Mouse (Mus musculus): Measurements from ENCODE around the gene Ptx4.
"Not testable (repeated sequence)": the region's sequence is repeated elsewhere in the genome, so short reads cannot be mapped to it uniquely, and the experiment has no call there.

The Ptx4 gene

DNA sequence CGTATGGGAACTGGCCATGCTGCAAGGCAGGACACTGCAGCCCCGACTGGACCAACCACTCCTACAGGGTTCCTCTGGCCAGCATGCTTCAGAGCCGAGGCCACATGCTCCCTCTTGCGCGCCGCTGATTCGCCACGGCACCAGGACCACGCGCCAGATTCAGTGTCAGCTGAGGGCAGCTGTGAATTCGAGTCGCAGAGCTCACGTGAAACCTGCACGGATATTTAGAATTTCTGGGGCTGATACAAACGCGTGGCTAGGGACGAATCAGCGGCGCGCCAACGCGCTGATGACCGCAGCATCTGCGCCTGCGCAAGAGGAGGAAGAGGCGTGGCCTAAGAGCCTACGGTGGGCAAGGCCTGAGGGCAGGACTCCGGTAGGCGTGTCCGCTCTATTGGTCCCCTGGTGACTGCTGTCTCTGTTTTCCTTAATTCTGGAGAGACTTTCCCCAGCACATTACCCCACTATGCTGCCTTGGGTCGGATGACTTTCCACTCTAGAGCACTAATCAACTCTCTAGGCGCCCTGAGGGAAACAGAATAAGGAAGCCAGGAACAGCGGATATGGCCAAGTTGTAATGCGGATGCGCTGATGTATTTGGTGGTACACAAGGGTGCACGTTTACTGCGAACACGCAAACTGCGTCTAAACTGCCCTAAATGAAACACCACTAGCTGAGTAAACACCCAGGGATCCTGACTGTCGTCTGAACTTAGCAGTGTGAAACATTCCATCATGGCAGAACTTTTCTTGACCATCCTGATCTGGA lies 4.7 kb upstream of the Ptx4 start, which contains the start of gene Telo2:
Telo2 (minus strand) TSS at position 304 of the 769 bp plus-strand sequence.
- DNase-seq (ENCODE audit: low spot score in 2 of 2) = peak; percentile 89 to 92

DNA sequence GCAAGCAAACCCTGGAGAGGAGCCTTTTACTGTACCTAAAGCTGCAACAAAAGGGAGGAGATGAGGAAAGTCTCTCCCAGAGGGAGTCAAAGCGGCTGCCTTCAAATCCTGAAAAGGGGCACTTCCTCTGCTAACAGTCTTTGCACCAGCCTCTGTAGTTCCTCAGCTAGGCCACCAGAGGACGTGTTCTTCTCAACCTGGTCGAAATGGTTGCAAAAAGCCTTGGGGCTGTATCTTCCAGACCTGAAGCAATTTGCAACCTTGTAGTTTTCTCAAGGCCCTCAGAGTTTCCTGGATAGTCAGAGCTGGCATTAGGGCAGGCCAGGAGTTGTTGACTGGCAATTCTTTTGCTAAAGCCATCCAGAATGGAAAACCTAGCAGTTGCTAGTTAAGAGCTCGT lies 3.3 kb upstream of the Ptx4 start:
- no peak for DNase-seq (ENCODE audit: low spot score in 2 of 2)

DNA sequence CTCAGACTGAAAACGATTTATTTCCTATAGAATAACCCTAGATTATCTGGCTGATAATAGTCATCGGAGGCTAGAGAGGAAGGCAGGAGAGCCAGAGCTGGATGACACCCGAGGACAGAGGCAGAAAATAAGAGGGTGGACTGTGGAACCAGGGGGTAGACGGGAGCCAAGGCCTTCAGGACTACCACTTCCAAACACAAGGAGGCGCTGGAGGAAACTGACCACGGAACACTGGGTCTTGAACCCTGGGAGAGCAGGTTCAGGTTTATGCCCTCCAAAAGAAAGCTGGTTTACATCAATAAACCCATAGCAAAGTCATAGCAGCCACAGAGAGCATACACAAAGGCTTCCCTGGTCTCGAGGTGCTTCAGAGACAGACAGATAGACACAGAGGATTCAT lies 3.4 kb downstream of the Ptx4 start:
- DNase-seq (ENCODE audit: low spot score in 2 of 2) = no peak

DNA sequence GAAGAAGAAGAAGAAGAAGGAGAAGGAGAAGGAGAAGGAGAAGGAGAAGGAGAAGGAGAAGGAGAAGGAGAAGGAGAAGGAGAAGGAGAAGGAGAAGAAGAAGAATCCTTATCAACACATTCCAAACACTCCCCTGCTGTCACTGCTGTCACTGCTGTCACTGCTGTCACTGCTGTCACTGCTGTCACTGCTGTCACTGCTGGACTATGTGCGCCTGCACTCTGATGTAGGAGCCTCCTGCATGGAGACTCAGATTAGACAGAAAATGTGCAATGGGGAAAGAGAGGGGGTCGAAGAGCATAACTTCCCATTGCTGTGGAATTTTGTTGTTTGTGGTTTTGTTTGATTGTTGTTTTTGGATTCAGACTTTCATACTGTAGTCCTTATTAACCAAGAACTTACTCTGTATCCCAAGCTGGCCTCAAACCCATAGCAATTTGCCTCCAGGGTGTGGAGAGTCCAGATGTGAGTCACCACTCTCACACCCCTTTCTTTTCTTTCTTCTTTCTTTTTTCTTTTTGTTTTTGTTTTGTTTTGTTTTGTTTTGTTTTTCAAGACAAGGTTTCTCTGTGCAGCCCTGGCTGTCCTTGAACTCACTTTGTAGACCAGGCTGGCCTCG lies 5.0 kb downstream of the Ptx4 start:
- not testable (repeated sequence) for DNase-seq (ENCODE audit: low spot score in 2 of 2)

GRCm38 (mm10) chr17:25127079-25127478 lies 6.5 kb downstream of the Ptx4 start:
- no peak for DNase-seq (ENCODE audit: low spot score in 2 of 2)

GRCm38 (mm10) chr17:25127681-25128080 lies 7.1 kb downstream of the Ptx4 start:
- no peak for DNase-seq (ENCODE audit: low spot score in 2 of 2)

DNA sequence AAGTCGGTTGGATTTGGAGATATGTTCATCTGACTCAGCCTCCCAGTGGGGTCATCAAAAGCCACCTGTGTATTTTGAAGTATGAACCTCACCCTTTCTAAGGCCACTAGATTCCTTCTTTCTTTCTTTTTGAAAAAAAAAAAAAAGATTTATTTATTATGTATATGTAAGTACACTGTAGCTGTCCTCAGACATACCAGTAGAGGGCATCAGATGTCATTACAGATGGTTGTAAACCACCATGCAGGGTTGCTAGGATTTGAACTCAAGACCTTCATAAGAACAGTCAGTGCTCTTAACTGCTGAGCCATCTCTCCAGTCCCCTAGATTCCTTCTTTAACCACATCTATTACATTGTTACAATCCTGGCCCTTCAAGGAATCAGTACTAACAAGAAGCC lies 9.5 kb downstream of the Ptx4 start:
- DNase-seq (ENCODE audit: low spot score in 2 of 2) = no peak

DNA sequence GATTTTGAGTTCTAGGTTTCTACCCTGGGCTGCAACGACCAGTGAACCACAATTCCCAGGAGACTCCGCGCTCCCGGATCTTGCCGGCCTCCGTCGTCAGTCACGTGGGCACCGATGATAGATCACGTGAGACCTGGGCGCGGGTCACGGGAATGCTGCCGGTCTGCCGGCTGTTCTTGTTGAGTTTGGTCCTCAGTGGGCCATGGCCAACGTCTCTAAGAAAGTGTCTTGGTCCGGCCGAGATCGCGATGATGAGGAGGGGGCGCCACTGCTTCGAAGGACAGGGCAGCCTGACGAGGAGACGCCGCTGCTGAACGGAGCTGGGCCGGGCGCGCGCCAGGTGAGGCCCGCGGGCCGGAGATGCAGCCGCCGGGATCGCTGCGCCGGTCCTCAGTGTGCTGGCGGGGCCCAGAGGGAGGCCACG lies 12.7 kb downstream of the Ptx4 start, which contains the start of gene Clcn7:
Clcn7 (plus strand) TSS at position 117 of the 424 bp plus-strand sequence.
- DNase-seq (ENCODE audit: low spot score in 2 of 2) = peak; percentile 88 to 94

DNA sequence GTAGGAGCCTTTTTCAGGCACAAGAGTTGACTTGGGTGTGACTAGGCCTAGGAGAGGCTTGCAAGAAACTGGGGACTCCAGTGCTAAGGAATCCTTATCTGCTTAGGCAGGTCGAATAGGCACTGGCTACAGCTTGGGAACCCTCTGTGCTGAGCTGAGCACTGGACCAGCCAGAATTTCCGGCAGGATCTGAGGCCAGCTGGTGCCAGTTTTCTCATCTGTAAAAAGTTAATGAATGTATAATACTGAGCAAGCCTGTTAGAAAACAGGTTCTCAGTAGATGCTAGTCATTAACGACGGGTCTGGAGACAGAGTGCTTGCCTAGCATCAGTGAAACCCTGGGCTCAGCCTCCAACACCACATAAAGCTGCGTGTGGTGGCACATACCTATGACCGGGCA lies 15.1 kb downstream of the Ptx4 start:
- DNase-seq (ENCODE audit: low spot score in 2 of 2) = no peak

DNA sequence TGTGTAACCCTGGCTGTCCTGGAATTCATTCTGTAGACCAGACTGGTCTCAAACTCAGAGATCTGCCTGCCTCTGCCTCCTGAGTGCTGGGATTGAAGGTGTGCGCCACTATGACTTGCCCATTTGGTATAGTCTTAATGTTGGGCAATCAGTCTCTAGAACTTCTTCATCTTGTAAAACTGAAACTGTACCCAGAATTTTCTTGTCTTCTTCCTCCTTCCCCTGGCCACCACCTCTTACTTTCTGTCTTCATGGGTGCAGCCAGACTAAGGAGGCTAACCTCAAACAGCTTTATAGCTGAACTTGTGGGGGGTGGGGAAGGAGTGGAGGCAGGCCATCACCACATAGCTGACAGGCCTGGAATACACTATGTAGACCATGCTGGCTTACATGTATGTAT lies 18.2 kb downstream of the Ptx4 start:
- DNase-seq (ENCODE audit: low spot score in 2 of 2) = no peak

GRCm38 (mm10) chr17:25139960-25140359 lies 19.4 kb downstream of the Ptx4 start:
- DNase-seq (ENCODE audit: low spot score in 2 of 2) = no peak

DNA sequence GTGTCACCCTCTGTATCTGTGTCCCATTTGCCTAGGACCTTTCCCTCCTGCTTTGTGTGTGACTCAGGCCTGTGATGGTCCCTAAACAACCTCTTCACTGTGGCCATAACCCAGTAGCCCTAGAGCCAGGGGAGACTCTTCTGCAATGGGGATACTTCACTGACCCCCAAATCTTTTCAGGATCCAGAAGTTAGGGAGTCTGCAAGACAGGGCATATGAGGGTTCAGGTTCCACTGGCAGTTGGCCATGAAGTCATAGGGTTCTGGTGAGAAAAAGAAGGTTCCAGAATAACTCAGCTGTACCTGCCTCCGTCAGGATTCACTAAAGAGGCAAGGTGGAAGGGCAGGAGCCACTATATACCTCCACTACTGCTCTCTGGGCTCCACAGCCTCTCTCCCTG lies 41.6 kb downstream of the Ptx4 start, which contains the start of gene Ccdc154:
Ccdc154 (plus strand) TSS at position 301 of the 400 bp plus-strand sequence.
- DNase-seq (ENCODE audit: low spot score in 2 of 2) = no peak

GRCm38 (mm10) chr17:25163387-25163786 lies 42.8 kb downstream of the Ptx4 start:
- DNase-seq (ENCODE audit: low spot score in 2 of 2) = no peak

DNA sequence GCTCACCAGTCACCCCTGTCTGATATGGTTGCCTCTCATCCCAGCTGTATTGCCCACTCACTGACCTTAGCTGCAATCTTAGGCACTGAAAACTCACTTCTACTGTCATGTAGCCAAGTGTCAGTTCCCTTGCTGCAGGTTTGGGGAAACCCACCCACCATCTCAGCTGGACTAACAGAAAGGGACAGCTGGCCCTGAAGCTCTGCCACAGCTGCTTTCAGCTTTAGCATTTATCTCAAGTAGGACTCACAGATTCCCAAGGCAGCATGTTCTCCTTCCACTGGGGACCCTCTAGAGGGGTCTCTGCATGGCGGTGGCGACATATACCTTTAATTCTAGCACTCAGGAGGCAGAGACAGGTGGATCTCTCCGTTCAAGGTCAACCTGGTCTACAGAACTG lies 44.2 kb downstream of the Ptx4 start:
- DNase-seq (ENCODE audit: low spot score in 2 of 2) = no peak

GRCm38 (mm10) chr17:25165970-25166671 lies 45.6 kb downstream of the Ptx4 start:
- DNase-seq (ENCODE audit: low spot score in 2 of 2) = no peak

DNA sequence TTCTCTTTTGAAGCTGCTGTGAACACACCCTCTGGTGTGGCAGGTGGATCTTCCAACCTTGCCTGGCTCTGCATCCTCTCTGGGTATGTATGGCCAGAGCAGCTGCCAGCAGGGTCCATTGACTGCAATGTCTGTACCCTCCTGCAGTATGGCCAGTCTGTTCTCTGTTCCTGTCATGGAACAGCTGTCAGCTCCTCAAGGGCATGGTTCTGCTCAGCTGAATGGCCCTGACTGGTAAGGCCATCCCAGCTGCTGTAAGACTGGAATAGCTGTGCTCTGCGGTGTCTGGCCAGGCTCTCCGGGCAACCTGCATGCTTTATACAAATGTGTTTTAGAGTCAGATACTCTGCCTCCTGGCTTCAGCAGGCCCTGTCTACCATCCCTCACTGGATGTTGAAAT lies 49.1 kb downstream of the Ptx4 start:
- DNase-seq (ENCODE audit: low spot score in 2 of 2) = no peak

- no peak for DNase-seq (ENCODE audit: low spot score in 2 of 2)
These were observed 52.0 kb downstream of the Ptx4 start for GRCm38 (mm10) chr17:25172558-25172957.

Data from urinary bladder, postnatal 36 days (tissue).